Mouse (Mus musculus) heart, embryonic 12.5 days (tissue): ENCODE data around the gene Ifi27l2a. TPM values are rescaled to one million over a fixed set of nuclear protein-coding genes. Genes with fewer than 3 reads are reported as not detected.
"Not testable (repeated sequence)": the region's sequence is repeated elsewhere in the genome, so short reads cannot be mapped to it uniquely, and the experiment has no call there.

ENCODE experiments used
- ATAC-seq: fragments of 200-750 bp; cut with Nextera tagmentation; 2 replicates; pipeline ENCODE4 v1.8.0; 2017; ENCODE audit warnings: moderate TSS enrichment, moderate library complexity; ENCODE audit not compliant: insufficient number of reproducible peaks, low FRiP score
- H3K27ac ChIP-seq: fragments of 300-500 bp; sonication (generic); 2 replicates; pipeline ENCODE4 v1.5.1; 2016; ENCODE audit warnings: mild to moderate bottlenecking, moderate library complexity; ENCODE audit not compliant: poor library complexity, severe bottlenecking
- H3K27me3 ChIP-seq: fragments of 300-500 bp; sonication (generic); replicated peaks from 2 replicates; pipeline ENCODE4 v1.6.1; 2016; ENCODE audit warnings: mild to moderate bottlenecking, moderate library complexity
- H3K36me3 ChIP-seq: fragments of 300-500 bp; sonication (generic); 2 replicates; pipeline ENCODE4 v1.6.1; 2016; ENCODE audit warnings: mild to moderate bottlenecking, moderate library complexity
- H3K4me1 ChIP-seq: fragments of 300-500 bp; sonication (generic); replicated peaks from 2 replicates; pipeline ENCODE4 v1.6.1; 2016; ENCODE audit warnings: mild to moderate bottlenecking
- H3K4me2 ChIP-seq: fragments of 300-500 bp; sonication (generic); 2 replicates; pipeline ENCODE4 v1.6.1; 2016; ENCODE audit warnings: mild to moderate bottlenecking, moderate library complexity
- H3K4me3 ChIP-seq: fragments of 300-500 bp; sonication (generic); 2 replicates; pipeline ENCODE4 v1.5.1; 2016; ENCODE audit warnings: mild to moderate bottlenecking
- H3K9ac ChIP-seq: fragments of 300-500 bp; sonication (generic); 2 replicates; pipeline ENCODE4 v1.6.1; 2016; ENCODE audit warnings: mild to moderate bottlenecking, moderate library complexity
- H3K9me3 ChIP-seq: fragments of 300-500 bp; sonication (generic); replicated peaks from 2 replicates; pipeline ENCODE4 v1.6.1; 2016; ENCODE audit warnings: mild to moderate bottlenecking, moderate library complexity
- WGBS: fragments of 180-500 bp; shearing (Covaris S2); methylation state at CpG from one replicate; pipeline ENCODE4 v1.1.7; 2016; 5-methylcytosine and 5-hydroxymethylcytosine counted together
- polyA plus RNA-seq: library from polyadenylated mRNA; unstranded; fragments of >200 nt; fragmentation: Nextera tagmentation; extraction: Ambion mirVana; gene quantifications from 2 replicates; pipeline ENCODE4 v1.2.1, GENCODE M21; 2016

The Ifi27l2a gene
- 3.6 and 4.5 TPM in 2 replicates for polyA plus RNA-seq

- Histone ChIP-seq H3K4me2 (no peak within 1 kb of the TSS), H3K9me3 (no peaks in the 10 kb centered on the region), H3K36me3 (no peaks in the 10 kb centered on the region), H3K27ac (no peak within 1 kb of the TSS), H3K27me3 (peaks cover 6% of the 10 kb centered on the region; the same call in 1 of the 2 replicates), H3K4me1 (no peaks in the 10 kb centered on the region), H3K4me3 (no peak within 1 kb of the TSS), H3K9ac (no peak within 1 kb of the TSS)
- no peak for ATAC-seq
- WGBS = 57% methylated on average over 3 of the region's 3 CpGs
These were observed at the start of gene Ifi27l2a for GRCm38 (mm10) chr12:103443524-103443923. Gene Ifi27l2a (minus strand): TSS chr12:103443680.

DNA sequence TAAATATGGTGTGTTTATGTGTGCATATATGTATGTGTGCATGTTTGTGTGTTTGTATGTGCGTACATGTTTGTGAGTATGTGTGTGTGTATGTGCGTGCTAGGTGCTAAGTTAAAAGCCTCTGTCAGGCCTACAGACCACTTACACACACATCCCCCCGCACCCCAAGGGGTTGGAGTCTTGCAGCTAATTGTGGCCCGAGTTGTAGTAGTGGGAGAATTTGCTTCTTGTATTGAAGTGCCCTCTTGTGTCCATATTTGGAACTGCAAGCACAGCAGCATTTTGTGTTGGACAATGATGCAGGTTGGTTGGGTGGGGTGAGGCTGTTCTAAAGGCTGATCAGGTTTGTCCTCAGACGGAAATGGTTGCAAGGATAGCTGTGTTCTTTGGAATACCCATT lies 49.3 kb upstream of the Ifi27l2a start:
- H3K27me3 ChIP-seq = no peaks in the 10 kb centered on the region
- no peak overlapping the region for H3K4me2 ChIP-seq
- no peaks in the 10 kb centered on the region for H3K9me3 ChIP-seq
- H3K9ac ChIP-seq = no peak overlapping the region
- WGBS = 38% methylated on average over 5 of the region's 5 CpGs
- H3K4me3 ChIP-seq = no peak overlapping the region
- no peak for ATAC-seq
- no peaks in the 10 kb centered on the region for H3K36me3 ChIP-seq
- H3K27ac ChIP-seq = no peak overlapping the region
- no peaks in the 10 kb centered on the region for H3K4me1 ChIP-seq

DNA sequence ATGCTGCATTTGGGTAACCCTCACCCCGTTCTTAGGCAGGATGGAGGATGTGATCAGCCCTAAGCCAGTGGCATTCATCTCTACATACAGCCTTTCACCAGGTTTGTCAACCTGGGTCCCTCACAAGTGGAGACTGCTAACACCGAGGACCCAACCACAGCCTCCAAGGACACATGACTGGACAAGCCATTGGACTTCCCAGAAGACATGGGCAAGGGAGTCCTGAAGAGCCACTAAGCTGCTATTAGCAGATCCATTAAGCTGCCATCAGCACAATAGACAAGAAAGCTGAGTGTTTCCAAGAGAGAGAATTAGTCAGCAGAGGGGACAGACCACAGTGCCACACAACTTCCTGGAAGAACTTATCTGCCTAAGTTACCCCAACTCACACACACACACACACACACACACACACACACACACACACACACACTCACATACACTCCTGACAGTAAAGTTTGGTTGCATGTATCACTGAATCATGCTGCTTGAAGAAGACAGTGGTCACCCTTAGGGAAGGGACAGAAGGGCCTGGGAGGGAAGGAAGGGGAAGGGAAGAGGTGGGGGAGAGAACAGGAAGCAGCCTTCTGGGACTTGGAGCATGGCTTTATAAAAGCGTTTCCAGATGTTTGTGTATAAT lies 47.7 kb upstream of the Ifi27l2a start:
- no peak for ATAC-seq
- WGBS = 58% methylated on average over 3 of the region's 3 CpGs
- Histone ChIP-seq H3K4me2 (no peak overlapping the region), H3K4me1 (no peaks in the 10 kb centered on the region), H3K9me3 (no peaks in the 10 kb centered on the region), H3K27me3 (no peaks in the 10 kb centered on the region), H3K27ac (no peak overlapping the region), H3K36me3 (no peaks in the 10 kb centered on the region), H3K9ac (no peak overlapping the region), H3K4me3 (no peak overlapping the region)

GRCm38 (mm10) chr12:103487750-103488149 lies 44.3 kb upstream of the Ifi27l2a start:
- Histone ChIP-seq H3K27me3 (no peaks in the 10 kb centered on the region), H3K9ac (no peak overlapping the region), H3K4me3 (no peak overlapping the region), H3K27ac (no peak overlapping the region), H3K4me1 (no peaks in the 10 kb centered on the region), H3K4me2 (no peak overlapping the region), H3K9me3 (no peaks in the 10 kb centered on the region), H3K36me3 (no peaks in the 10 kb centered on the region)
- no peak for ATAC-seq
- WGBS = 69% methylated on average over 2 of the region's 2 CpGs

GRCm38 (mm10) chr12:103487276-103487675 lies 43.8 kb upstream of the Ifi27l2a start:
- no peaks in the 10 kb centered on the region for H3K36me3 ChIP-seq
- H3K27ac ChIP-seq = no peak overlapping the region
- H3K4me1 ChIP-seq = no peaks in the 10 kb centered on the region
- ATAC-seq = 0 out of 2 replicates have a peak, but pooled peaks have one; percentile 29
- 43% methylated on average over 4 of the region's 4 CpGs for WGBS
- no peaks in the 10 kb centered on the region for H3K9me3 ChIP-seq
- H3K9ac ChIP-seq = no peak overlapping the region
- H3K4me3 ChIP-seq = no peak overlapping the region
- H3K4me2 ChIP-seq = no peak overlapping the region
- no peaks in the 10 kb centered on the region for H3K27me3 ChIP-seq

DNA sequence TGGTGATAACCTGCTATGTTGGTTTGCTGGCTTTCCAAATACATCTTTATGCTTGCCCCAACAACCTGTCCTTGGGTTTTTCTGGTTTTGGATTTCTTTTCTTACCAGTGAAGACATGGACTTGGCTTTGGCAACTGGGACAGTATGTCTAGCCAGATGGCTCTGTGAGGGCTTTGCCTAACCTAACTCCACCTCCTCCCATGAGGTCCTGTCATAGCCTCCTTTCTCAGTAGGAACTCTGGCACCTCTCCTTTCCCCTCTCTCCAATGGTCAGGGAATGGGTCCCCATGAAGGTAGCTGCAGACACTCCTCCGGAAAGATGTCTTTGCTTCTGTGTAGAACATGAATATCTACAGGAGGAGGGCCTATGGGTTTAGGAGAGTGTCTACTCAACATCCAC lies 43.2 kb upstream of the Ifi27l2a start:
- Histone ChIP-seq H3K9ac (no peak overlapping the region), H3K36me3 (no peaks in the 10 kb centered on the region), H3K27ac (no peak overlapping the region), H3K4me2 (no peak overlapping the region), H3K27me3 (no peaks in the 10 kb centered on the region), H3K4me1 (no peaks in the 10 kb centered on the region), H3K4me3 (no peak overlapping the region), H3K9me3 (no peaks in the 10 kb centered on the region)
- 91% methylated on average over 1 of the region's 1 CpGs for WGBS
- ATAC-seq = no peak

DNA sequence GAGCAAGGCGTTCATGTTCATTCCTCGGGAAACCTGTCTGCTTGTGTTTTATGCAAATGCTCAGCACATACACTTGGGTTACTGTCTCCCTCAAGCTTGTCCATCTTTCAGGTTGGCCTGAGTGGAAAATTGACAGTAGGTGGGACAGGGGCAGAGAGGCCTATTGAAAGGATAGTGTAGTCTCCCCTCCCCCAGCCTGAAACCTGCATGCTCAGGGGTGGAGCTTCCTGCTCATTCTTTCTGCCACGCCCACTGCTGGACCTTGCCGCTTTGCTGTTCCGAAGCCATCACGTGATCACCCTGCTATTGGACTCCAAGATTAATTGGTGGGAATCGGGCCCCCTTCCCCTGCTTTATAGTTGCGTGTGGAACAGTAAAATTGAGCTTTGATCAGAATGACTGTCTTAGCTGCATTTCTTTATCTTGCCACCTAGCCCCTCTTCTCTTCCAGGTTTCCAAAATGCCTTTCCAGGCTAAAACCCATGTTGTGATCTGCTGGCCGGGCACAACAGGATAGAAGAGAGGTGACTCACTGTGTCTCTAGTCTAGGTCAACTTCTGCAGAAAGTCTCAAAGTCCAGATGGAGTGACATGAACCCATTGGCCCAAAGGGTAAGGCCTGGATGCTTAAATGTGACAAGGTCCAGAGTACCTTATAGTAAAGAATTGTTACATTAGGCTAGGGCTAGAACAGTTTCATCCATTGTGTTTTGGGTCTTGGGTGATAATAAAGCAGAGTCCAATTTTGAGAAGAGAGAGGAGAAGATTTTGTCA lies 40.9 kb upstream of the Ifi27l2a start:
- not testable (repeated sequence) for H3K9me3 ChIP-seq, H3K4me1 ChIP-seq, H3K4me3 ChIP-seq, H3K9ac ChIP-seq, H3K27ac ChIP-seq, H3K4me2 ChIP-seq, H3K36me3 ChIP-seq, ATAC-seq, H3K27me3 ChIP-seq
- WGBS = 53% methylated on average over 9 of the region's 9 CpGs

- Histone ChIP-seq H3K27ac (no peak overlapping the region), H3K9ac (no peak overlapping the region), H3K27me3 (no peaks in the 10 kb centered on the region), H3K9me3 (no peaks in the 10 kb centered on the region), H3K4me1 (no peaks in the 10 kb centered on the region), H3K36me3 (no peaks in the 10 kb centered on the region), H3K4me3 (no peak overlapping the region), H3K4me2 (no peak overlapping the region)
- WGBS = 51% methylated on average over 2 of the region's 2 CpGs
- no peak for ATAC-seq
These were observed 39.3 kb upstream of the Ifi27l2a start for GRCm38 (mm10) chr12:103482781-103483180.

DNA sequence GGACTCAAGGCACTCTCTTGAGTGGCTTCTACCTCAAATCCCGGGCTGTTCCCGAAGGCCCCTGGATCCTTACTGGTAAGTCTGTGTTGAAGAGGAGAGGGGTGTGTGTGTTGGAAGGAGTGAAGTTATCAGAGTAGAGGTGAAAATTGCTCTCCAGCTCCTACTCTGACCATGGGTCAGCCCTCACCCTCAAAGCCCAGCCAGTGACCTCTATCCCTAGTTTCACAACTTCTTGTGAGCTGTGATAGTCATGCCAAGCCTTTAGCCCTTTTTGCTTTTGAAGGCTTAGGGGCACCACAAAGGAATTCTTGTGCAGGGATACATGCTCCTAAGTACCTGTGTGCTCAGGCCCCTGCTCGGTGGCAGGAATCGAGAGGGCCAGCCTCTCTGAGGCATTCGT lies 38.2 kb upstream of the Ifi27l2a start:
- ATAC-seq = no peak
- no peak overlapping the region for H3K4me3 ChIP-seq
- no peaks in the 10 kb centered on the region for H3K4me1 ChIP-seq
- H3K27me3 ChIP-seq = no peaks in the 10 kb centered on the region
- WGBS = 72% methylated on average over 5 of the region's 5 CpGs
- no peak overlapping the region for H3K27ac ChIP-seq
- H3K4me2 ChIP-seq = no peak overlapping the region
- H3K9ac ChIP-seq = no peak overlapping the region
- H3K9me3 ChIP-seq = no peaks in the 10 kb centered on the region
- no peaks in the 10 kb centered on the region for H3K36me3 ChIP-seq

- Histone ChIP-seq H3K9me3 (no peaks in the 10 kb centered on the region), H3K27ac (no peak overlapping the region), H3K9ac (no peak overlapping the region), H3K4me3 (no peak overlapping the region), H3K4me1 (no peaks in the 10 kb centered on the region), H3K4me2 (no peak overlapping the region), H3K27me3 (no peaks in the 10 kb centered on the region), H3K36me3 (no peaks in the 10 kb centered on the region)
- no peak for ATAC-seq
- 65% methylated on average over 7 of the region's 7 CpGs for WGBS
These were observed 34.1 kb upstream of the Ifi27l2a start for GRCm38 (mm10) chr12:103477461-103478015.

DNA sequence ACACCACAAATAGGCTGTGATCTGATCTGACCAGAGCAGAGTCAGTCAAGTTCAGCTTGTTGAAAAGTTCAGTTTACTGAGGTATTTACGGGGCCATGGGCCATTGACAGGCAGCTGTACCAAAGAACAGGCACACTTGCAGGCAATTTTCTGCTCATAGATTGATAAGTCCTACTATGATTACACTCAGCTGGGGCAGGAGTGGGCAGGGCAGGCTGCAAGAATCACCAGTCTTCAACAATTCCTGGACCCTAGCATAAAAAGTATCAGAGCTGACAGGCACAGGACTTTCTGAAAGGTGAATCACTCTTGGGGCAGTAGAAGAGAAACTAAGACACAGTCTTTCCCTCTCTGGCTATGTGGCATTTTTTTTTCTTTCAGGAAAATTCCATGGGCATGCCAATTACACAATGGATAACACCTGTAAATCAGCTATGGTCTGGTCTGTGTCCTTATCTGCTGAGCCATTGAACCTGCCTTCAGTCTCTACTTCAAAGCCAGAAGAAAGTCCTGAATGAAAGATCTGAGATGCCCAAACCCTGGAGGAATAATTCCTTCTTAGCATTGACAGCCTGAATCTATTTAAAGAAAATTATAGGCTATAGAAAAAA lies 33.4 kb upstream of the Ifi27l2a start:
- H3K4me2 ChIP-seq = no peak overlapping the region
- H3K27me3 ChIP-seq = no peaks in the 10 kb centered on the region
- no peak overlapping the region for H3K27ac ChIP-seq
- no peaks in the 10 kb centered on the region for H3K9me3 ChIP-seq
- 85% methylated on average over 1 of the region's 1 CpGs for WGBS
- H3K4me1 ChIP-seq = no peaks in the 10 kb centered on the region
- ATAC-seq = no peak
- no peak overlapping the region for H3K9ac ChIP-seq
- H3K4me3 ChIP-seq = no peak overlapping the region
- no peaks in the 10 kb centered on the region for H3K36me3 ChIP-seq
